Mouse (Mus musculus): ENCODE measurements around the gene Grk2. TPM values are rescaled to one million over a fixed set of nuclear protein-coding genes. Genes with fewer than 3 reads are reported as not detected.

Grk2 gene
- polyA plus RNA-seq, 1 experiment = 40.2 TPM

DNA sequence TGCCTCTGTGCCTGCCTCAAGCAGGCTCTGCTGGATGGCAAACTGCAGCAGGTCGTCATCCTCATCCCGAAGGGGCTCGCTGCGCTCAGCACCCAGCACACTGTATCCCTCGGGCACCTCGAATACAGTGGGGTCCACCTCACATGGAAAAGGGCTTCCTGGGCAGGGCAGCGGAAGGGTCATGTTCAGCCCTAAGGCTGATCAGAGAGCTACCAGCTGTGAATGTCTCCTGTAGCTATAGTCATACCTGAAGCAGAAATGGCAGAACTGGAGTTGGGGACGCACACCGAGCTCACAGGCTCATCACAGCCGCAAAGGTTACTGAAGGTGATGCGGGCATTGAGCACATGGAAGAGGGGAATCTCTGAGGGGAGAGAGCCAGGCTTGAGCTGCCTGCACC is 35.0 kb downstream of the Grk2 start:
- no peak overlapping the region for H3K27ac ChIP-seq (ENCODE audit: insufficient read depth, low read length)
- H3K4me1 ChIP-seq (ENCODE audit: control insufficient read depth, insufficient read depth, low read length) = no peaks in the 10 kb centered on the region
- TF ChIP-seq POLR2A (IDR thresholded peaks at IDR 0.05; ENCODE audit: insufficient read depth, low read length) (no peak), CTCF (IDR thresholded peaks at IDR 0.05; ENCODE audit: low read depth, low read length) (no peak), EP300 (IDR thresholded peaks at IDR 0.05; ENCODE audit: insufficient read depth, low read depth, low read length) (no peak)
- no peaks in the 10 kb centered on the region for H3K27me3 ChIP-seq (ENCODE audit: control insufficient read depth, insufficient read depth, low read length, poor library complexity, severe bottlenecking)
- no peaks in the 10 kb centered on the region for H3K36me3 ChIP-seq (ENCODE audit: control insufficient read depth, insufficient read depth, low read length, poor library complexity, severe bottlenecking)
- H3K9me3 ChIP-seq (replicated peaks; ENCODE audit: control insufficient read depth, insufficient read depth, low read length, poor library complexity, severe bottlenecking) = no peaks in the 10 kb centered on the region
- H3K4me3 ChIP-seq (ENCODE audit: low read depth, low read length) = no peak overlapping the region
- H3K9ac ChIP-seq (ENCODE audit: low read depth, poor library complexity, severe bottlenecking) = no peak overlapping the region

DNA sequence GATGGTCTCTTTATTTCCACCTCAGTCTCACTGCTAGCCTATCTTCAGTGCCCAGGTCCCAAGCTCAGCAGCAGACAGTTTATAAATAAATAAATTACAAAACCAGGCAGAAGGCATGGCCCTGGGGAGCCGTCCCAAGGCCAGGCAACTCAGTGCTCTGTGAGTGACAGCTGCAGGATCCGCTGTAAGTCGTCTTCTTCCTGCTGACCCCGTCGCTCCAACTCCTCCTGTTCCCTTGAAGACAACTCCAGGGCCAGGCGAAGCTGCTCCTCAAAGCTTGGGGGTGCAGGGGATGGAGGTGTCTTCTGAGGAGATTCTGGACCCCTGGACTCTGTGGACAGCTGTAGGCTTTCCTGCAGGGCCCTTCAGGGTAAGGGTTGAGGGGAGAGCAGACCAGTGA is 35.8 kb downstream of the Grk2 start:
- no peak overlapping the region for H3K4me3 ChIP-seq (ENCODE audit: low read depth, low read length)
- no peak overlapping the region for H3K9ac ChIP-seq (ENCODE audit: low read depth, poor library complexity, severe bottlenecking)
- no peak overlapping the region for H3K27ac ChIP-seq (ENCODE audit: insufficient read depth, low read length)
- H3K4me1 ChIP-seq (ENCODE audit: control insufficient read depth, insufficient read depth, low read length) = no peaks in the 10 kb centered on the region
- H3K36me3 ChIP-seq (ENCODE audit: control insufficient read depth, insufficient read depth, low read length, poor library complexity, severe bottlenecking) = no peaks in the 10 kb centered on the region
- TF ChIP-seq CTCF (IDR thresholded peaks at IDR 0.05; ENCODE audit: low read depth, low read length) = no peak
- no peak for TF ChIP-seq POLR2A (IDR thresholded peaks at IDR 0.05; ENCODE audit: insufficient read depth, low read length)
- no peak for TF ChIP-seq EP300 (IDR thresholded peaks at IDR 0.05; ENCODE audit: insufficient read depth, low read depth, low read length)
- no peaks in the 10 kb centered on the region for H3K9me3 ChIP-seq (replicated peaks; ENCODE audit: control insufficient read depth, insufficient read depth, low read length, poor library complexity, severe bottlenecking)
- no peaks in the 10 kb centered on the region for H3K27me3 ChIP-seq (ENCODE audit: control insufficient read depth, insufficient read depth, low read length, poor library complexity, severe bottlenecking)

DNA sequence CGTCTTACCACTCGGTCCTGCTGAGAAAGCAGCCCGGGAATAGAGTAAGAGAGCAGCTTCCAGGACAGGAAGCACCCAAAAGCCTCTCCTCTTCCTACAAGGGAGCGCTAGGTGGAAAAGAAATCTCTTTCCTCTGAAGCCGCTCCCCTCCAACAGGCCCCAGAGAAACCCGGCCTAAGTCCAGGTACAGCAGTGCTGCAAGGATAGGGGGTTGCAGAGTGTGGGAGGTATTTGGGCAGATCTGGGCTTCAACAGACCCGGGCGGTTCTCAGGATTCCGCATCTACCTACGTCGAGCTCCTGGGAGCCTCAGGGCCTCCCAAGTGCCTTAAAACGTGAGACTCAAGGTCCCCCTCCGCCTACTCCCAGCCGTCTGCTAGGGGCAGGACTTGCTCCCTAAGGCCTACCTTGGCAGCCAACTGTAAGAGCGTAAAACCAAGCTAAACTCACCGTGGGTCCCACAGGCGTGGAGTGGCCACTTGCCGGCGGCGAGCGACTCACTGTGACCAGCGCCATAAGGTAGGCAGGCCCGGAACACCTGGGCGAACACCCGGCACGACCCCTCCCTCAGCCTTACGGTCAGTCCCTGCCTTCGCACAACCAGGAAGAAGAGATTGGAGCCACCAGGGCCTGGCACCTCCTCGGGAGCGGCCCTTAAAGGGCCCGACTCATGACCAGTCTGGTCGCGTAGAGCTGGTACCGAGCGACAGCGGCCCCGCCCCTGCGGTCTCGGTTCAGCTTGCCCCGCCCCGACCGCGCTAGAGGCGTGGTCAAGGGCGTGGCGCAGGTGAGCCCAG is 37.3 kb downstream of the Grk2 start, which contains the start of gene Ssh3:
TSS of gene Ssh3 (minus strand) at position 615 of the 796 bp plus-strand sequence.
- Histone ChIP-seq H3K4me1 (ENCODE audit: control insufficient read depth, insufficient read depth, low read length) (no peaks in the 10 kb centered on the region), H3K4me3 (ENCODE audit: low read depth, low read length) (peak within 1 kb of the TSS; percentile 82), H3K9me3 (replicated peaks; ENCODE audit: control insufficient read depth, insufficient read depth, low read length, poor library complexity, severe bottlenecking) (no peaks in the 10 kb centered on the region), H3K27me3 (ENCODE audit: control insufficient read depth, insufficient read depth, low read length, poor library complexity, severe bottlenecking) (no peaks in the 10 kb centered on the region), H3K9ac (ENCODE audit: low read depth, poor library complexity, severe bottlenecking) (peak within 1 kb of the TSS; percentile 41), H3K27ac (ENCODE audit: insufficient read depth, low read length) (no peak within 1 kb of the TSS), H3K36me3 (ENCODE audit: control insufficient read depth, insufficient read depth, low read length, poor library complexity, severe bottlenecking) (no peaks in the 10 kb centered on the region)
- TF ChIP-seq POLR2A (IDR thresholded peaks at IDR 0.05; ENCODE audit: insufficient read depth, low read length) (no peak), CTCF (IDR thresholded peaks at IDR 0.05; ENCODE audit: low read depth, low read length) (no peak), EP300 (IDR thresholded peaks at IDR 0.05; ENCODE audit: insufficient read depth, low read depth, low read length) (no peak)

DNA sequence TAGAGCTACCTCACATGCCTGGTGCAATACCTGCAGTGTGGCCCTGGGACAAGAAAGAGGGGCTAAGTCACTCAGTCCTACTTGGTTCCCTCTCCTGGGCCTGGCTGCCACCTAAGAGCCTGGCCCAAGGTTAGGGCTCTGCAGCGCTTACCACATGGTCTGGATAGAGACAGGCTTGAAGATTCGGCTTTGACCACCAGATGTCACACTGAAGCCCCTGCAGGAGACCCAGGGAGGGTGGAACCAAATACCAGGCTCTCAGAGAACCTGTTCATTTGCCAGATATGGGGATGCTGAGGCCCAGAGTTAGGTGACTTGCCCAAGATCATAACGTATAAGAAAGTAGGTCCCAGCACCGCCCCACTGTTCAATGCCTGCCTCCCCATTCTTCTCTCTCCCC is 40.1 kb downstream of the Grk2 start:
- TF ChIP-seq EP300 (IDR thresholded peaks at IDR 0.05; ENCODE audit: insufficient read depth, low read depth, low read length) (no peak), CTCF (IDR thresholded peaks at IDR 0.05; ENCODE audit: low read depth, low read length) (peak; percentile 14), POLR2A (IDR thresholded peaks at IDR 0.05; ENCODE audit: insufficient read depth, low read length) (no peak)
- Histone ChIP-seq H3K9me3 (replicated peaks; ENCODE audit: control insufficient read depth, insufficient read depth, low read length, poor library complexity, severe bottlenecking) (no peaks in the 10 kb centered on the region), H3K36me3 (ENCODE audit: control insufficient read depth, insufficient read depth, low read length, poor library complexity, severe bottlenecking) (no peaks in the 10 kb centered on the region), H3K4me3 (ENCODE audit: low read depth, low read length) (no peak overlapping the region), H3K9ac (ENCODE audit: low read depth, poor library complexity, severe bottlenecking) (no peak overlapping the region), H3K27me3 (ENCODE audit: control insufficient read depth, insufficient read depth, low read length, poor library complexity, severe bottlenecking) (no peaks in the 10 kb centered on the region), H3K27ac (ENCODE audit: insufficient read depth, low read length) (no peak overlapping the region), H3K4me1 (ENCODE audit: control insufficient read depth, insufficient read depth, low read length) (no peaks in the 10 kb centered on the region)

DNA sequence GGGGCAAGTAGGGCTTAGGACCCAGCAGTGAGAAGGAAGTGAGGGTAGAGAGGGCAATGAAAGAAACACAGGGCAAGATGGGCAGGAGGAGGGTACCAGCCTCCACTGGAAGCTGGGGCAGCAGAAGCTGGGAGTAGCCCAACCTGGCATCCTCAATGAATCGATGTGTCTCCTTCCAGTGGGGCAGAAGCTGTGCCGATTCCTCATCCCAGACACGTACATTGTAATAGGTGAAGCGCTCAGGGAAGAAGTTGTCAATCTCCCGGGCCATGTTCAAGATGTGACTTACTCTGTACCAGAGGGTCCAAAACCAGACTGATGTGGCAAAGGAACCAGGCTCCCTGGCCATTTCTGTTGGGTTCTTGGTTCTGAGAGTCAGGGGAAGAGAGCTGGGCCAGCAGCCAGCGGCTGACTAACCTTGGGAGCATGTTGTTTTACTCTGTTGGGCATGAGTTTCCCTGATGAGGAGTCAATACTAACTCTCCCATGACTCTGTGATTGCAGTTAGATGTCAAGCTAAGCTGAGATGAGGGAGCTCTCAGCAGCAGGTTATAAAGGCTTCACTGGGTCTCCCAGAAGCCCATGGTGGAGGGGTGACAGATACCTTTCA is 41.7 kb downstream of the Grk2 start:
- Histone ChIP-seq H3K4me3 (ENCODE audit: low read depth, low read length) (no peak overlapping the region), H3K27me3 (ENCODE audit: control insufficient read depth, insufficient read depth, low read length, poor library complexity, severe bottlenecking) (no peaks in the 10 kb centered on the region), H3K27ac (ENCODE audit: insufficient read depth, low read length) (no peak overlapping the region), H3K4me1 (ENCODE audit: control insufficient read depth, insufficient read depth, low read length) (no peaks in the 10 kb centered on the region), H3K36me3 (ENCODE audit: control insufficient read depth, insufficient read depth, low read length, poor library complexity, severe bottlenecking) (no peaks in the 10 kb centered on the region), H3K9ac (ENCODE audit: low read depth, poor library complexity, severe bottlenecking) (no peak overlapping the region), H3K9me3 (replicated peaks; ENCODE audit: control insufficient read depth, insufficient read depth, low read length, poor library complexity, severe bottlenecking) (no peaks in the 10 kb centered on the region)
- TF ChIP-seq CTCF (IDR thresholded peaks at IDR 0.05; ENCODE audit: low read depth, low read length) = no peak
- no peak for TF ChIP-seq EP300 (IDR thresholded peaks at IDR 0.05; ENCODE audit: insufficient read depth, low read depth, low read length)
- TF ChIP-seq POLR2A (IDR thresholded peaks at IDR 0.05; ENCODE audit: insufficient read depth, low read length) = no peak

DNA sequence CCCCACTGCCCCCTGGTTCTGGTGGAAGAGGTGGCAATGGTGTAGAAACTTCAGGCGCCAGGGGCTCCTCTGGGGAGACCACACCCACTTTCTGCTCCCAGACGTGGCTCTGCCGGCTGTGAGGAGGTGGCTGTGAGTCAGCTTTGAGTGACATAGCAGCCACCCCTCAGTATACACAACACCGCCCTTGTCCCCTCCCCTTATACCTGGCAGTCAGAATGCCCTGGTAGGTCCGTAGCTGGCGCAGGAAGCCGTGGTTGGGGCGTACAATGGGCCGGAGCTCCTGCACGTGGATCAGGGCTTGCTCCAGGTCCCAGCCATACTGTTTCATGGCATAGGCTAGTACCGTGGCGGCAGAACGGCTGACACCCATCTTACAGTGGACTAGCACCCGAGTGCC is 42.3 kb downstream of the Grk2 start:
- no peak overlapping the region for H3K27ac ChIP-seq (ENCODE audit: insufficient read depth, low read length)
- TF ChIP-seq EP300 (IDR thresholded peaks at IDR 0.05; ENCODE audit: insufficient read depth, low read depth, low read length) = no peak
- TF ChIP-seq CTCF (IDR thresholded peaks at IDR 0.05; ENCODE audit: low read depth, low read length) = no peak
- no peak for TF ChIP-seq POLR2A (IDR thresholded peaks at IDR 0.05; ENCODE audit: insufficient read depth, low read length)
- no peaks in the 10 kb centered on the region for H3K4me1 ChIP-seq (ENCODE audit: control insufficient read depth, insufficient read depth, low read length)
- H3K4me3 ChIP-seq (ENCODE audit: low read depth, low read length) = 0 out of 2 replicates have a peak overlapping the region, but pooled peaks have one; percentile 30
- H3K9ac ChIP-seq (ENCODE audit: low read depth, poor library complexity, severe bottlenecking) = no peak overlapping the region
- no peaks in the 10 kb centered on the region for H3K27me3 ChIP-seq (ENCODE audit: control insufficient read depth, insufficient read depth, low read length, poor library complexity, severe bottlenecking)
- H3K9me3 ChIP-seq (replicated peaks; ENCODE audit: control insufficient read depth, insufficient read depth, low read length, poor library complexity, severe bottlenecking) = no peaks in the 10 kb centered on the region
- H3K36me3 ChIP-seq (ENCODE audit: control insufficient read depth, insufficient read depth, low read length, poor library complexity, severe bottlenecking) = no peaks in the 10 kb centered on the region

All from ES-Bruce4 (cell line).